Mouse (Mus musculus) spleen, adult 12 weeks (tissue): ENCODE data around the gene Akr1c20.

Experiments
- DNase-seq: peaks from one replicate; pipeline ENCODE4 v3.0.0; 2022; ENCODE audit warnings: low spot score

Akr1c20 gene

DNA sequence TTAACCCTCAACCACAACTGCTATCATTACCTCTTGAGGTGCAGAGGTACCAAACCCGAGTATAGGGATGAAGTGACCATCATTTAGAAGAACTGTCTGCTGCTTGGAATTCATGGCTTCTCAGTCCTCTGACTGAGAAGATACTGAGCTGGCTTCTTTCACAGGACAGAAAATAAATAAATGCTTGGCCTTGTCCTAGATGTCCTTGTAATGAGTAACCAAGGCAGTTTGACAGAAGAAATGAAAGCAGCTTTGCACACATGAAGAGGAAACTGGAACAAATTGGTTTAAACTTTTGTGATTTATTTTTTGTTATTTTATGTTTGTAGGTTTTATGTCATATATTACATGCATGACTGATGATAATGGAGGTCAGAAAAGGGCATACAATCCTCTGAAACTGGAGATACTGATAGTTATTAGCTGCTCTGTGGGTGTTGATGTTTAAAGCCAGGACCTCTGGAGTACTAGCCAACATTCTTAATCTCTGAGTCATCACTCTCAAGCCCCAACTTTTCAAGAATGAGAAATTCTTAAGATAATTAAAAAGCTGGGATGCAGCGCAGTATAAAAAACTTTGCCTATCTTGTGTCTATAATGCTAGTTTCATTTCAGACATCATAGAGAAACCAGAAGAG, at the start of gene Akr1c20:
Akr1c20 (minus strand) TSS at position 145 of the 638 bp plus-strand sequence.
- no peak for DNase-seq

- DNase-seq: no peak
Observed at GRCm38 (mm10) chr13:4565996-4566395, 42.9 kb upstream of the Akr1c20 start.

- no peak for DNase-seq
Observed at GRCm38 (mm10) chr13:4560500-4560899, 37.4 kb upstream of the Akr1c20 start.

DNA sequence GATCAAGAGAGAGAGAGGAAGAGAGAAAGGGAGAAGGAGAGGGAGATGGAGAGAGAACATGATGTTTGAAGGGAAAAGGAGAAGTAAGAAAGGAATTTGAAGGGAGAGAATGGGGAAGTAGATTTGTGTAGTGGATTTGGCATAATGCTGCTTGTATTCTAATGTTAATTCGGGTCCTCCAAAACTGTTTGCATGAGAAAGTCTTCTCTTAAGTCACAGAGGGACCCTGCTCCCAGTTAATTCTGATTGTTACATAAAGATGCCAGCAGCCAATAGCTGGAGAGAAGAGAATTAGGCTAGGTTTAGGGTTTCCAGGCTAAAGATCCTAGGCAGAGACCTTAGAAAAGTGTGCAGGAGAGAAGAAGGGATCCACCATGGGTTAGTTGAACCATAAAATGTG, 36.0 kb upstream of the Akr1c20 start:
- DNase-seq: no peak

GRCm38 (mm10) chr13:4514811-4515210, 8.3 kb downstream of the Akr1c20 start:
- DNase-seq: no peak

DNA sequence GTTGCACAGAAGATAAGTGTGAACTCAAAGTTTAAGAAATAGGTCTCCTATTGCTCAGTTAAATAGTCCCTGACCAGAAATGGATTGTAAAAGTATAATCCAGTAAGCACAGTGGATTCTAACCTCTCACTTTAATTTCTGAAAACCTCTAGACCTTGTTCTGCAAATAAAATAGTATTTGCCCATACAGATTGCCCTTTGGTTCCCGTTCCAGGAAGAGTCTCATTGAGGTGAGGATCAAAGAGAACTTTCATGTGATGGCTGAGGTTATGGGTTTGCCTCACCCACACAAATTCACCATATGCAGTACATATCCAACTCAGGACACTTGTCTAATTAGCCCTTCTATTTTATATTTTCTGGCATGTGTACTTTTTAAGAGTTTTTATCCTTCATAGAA, 55.2 kb downstream of the Akr1c20 start:
- DNase-seq: no peak

- DNase-seq: no peak
Observed at GRCm38 (mm10) chr13:4465641-4466040, 57.5 kb downstream of the Akr1c20 start.
